In genomic region chr17:56474831-56475581, GRCm38 (mm10) we compare ENCODE assay signal across 8 mouse cellular contexts. TPM values are rescaled to one million over a fixed set of nuclear protein-coding genes. Genes with fewer than 3 reads are reported as not detected.
A peak's percentile ranks its signal among the peaks of the same experiment; 100 is the strongest.
DNase-seq lines count a peak whose midpoint lies in the region; ATAC-seq lines count a peak whose summit lies in the region.

No protein-coding gene starts in this region.

- H3K27me3 ChIP-seq in hindbrain, embryonic 11.5 days (ENCODE audit: control insufficient read depth, insufficient read depth, low read length) = peaks cover 5% of the 10 kb centered on the region
- peaks cover 94% of the 10 kb centered on the region for H3K27me3 ChIP-seq in liver, embryonic 12.5 days (replicated peaks)
- no peaks in the 10 kb centered on the region for H3K27me3 ChIP-seq in neural tube, embryonic 15.5 days (replicated peaks)

- peak overlapping the region; percentile 96 for H3K4me2 ChIP-seq in hindbrain, embryonic 11.5 days (replicated peaks; ENCODE audit: low read depth, low read length)
- peak overlapping the region; percentile 71 for H3K4me2 ChIP-seq in liver, embryonic 12.5 days
- peak overlapping the region; percentile 85 for H3K4me2 ChIP-seq in neural tube, embryonic 15.5 days

- H3K27ac ChIP-seq in hindbrain, embryonic 11.5 days (ENCODE audit: low read depth, low read length) = peak overlapping the region; percentile 94
- no peak overlapping the region for H3K27ac ChIP-seq in liver, embryonic 12.5 days
- peak overlapping the region; percentile 98 for H3K27ac ChIP-seq in neural tube, embryonic 15.5 days (replicated peaks)

- H3K9me3 ChIP-seq in hindbrain, embryonic 11.5 days (ENCODE audit: control insufficient read depth, low read length) = no peaks in the 10 kb centered on the region
- no peaks in the 10 kb centered on the region for H3K9me3 ChIP-seq in liver, embryonic 12.5 days (replicated peaks)
- H3K9me3 ChIP-seq in neural tube, embryonic 15.5 days (replicated peaks) = no peaks in the 10 kb centered on the region

- ATAC-seq in hindbrain, embryonic 11.5 days (ENCODE audit: low FRiP score) = peak; percentile 53
- ATAC-seq in liver, embryonic 12.5 days = no peak
- peak; percentile 3; the same call in 1 of the 2 replicates for ATAC-seq in neural tube, embryonic 15.5 days (ENCODE audit: low FRiP score)
- no peak for ATAC-seq in activated CD4-positive, CD25-positive, alpha-beta regulatory T cell, adult 4 months

- H3K36me3 ChIP-seq in hindbrain, embryonic 11.5 days (ENCODE audit: control insufficient read depth, insufficient read depth, low read length) = no peaks in the 10 kb centered on the region
- H3K36me3 ChIP-seq in liver, embryonic 12.5 days = no peaks in the 10 kb centered on the region
- no peaks in the 10 kb centered on the region for H3K36me3 ChIP-seq in neural tube, embryonic 15.5 days

- H3K9ac ChIP-seq in hindbrain, embryonic 11.5 days (ENCODE audit: low read depth, low read length) = peak overlapping the region; percentile 87
- 0 out of 2 replicates have a peak overlapping the region, but pooled peaks have one; percentile 61 for H3K9ac ChIP-seq in liver, embryonic 12.5 days
- peak overlapping the region; percentile 99 for H3K9ac ChIP-seq in neural tube, embryonic 15.5 days (replicated peaks)

- peak; percentile 28 for DNase-seq in thymus, postnatal 0 days (ENCODE audit: low spot score)
- DNase-seq in thymus, postnatal 36 days = no peak
- DNase-seq in embryo, embryonic 9.5 days (ENCODE audit: extremely low spot score) = peak; percentile 83
- peak; percentile 87 for DNase-seq in hindbrain, embryonic 11.5 days (ENCODE audit: low spot score)
- no peak for DNase-seq in adrenal gland, adult 2 months

- H3K4me3 ChIP-seq in hindbrain, embryonic 11.5 days (ENCODE audit: low read depth, low read length) = peak overlapping the region; percentile 84
- H3K4me3 ChIP-seq in liver, embryonic 12.5 days = peak overlapping the region; percentile 60
- H3K4me3 ChIP-seq in neural tube, embryonic 15.5 days (replicated peaks) = peak overlapping the region; percentile 74

- H3K4me1 ChIP-seq in hindbrain, embryonic 11.5 days (replicated peaks; ENCODE audit: control insufficient read depth, insufficient read depth, low read length) = peaks cover 31% of the 10 kb centered on the region
- H3K4me1 ChIP-seq in liver, embryonic 12.5 days = peaks cover 55% of the 10 kb centered on the region
- H3K4me1 ChIP-seq in neural tube, embryonic 15.5 days = peaks cover 57% of the 10 kb centered on the region

- WGBS in hindbrain, embryonic 11.5 days = 2% methylated on average over 24 of the region's 24 CpGs
- 3% methylated on average over 24 of the region's 24 CpGs for WGBS in liver, embryonic 12.5 days (ENCODE audit: insufficient replicate concordance)
- WGBS in neural tube, embryonic 15.5 days = under 1% methylated on average over 24 of the region's 24 CpGs

RNA-seq across cellular contexts. Expression of gene Ptprs, which starts 1.3 kb away (rescaled TPM):
- 24.2 and 29.9 TPM in 2 replicates for polyA plus RNA-seq in thymus, postnatal 0 days (2015; fragmentation: Nextera tagmentation; extraction: Ambion mirVana)
- 142 and 156 TPM in 2 replicates for polyA plus RNA-seq in hindbrain, embryonic 11.5 days (2014; fragmentation: Nextera tagmentation; extraction: Ambion mirVana)
- polyA plus RNA-seq in liver, embryonic 12.5 days (2016; fragmentation: Nextera tagmentation; extraction: Ambion mirVana) = 19.3 and 21.2 TPM in 2 replicates
- polyA plus RNA-seq in neural tube, embryonic 15.5 days (2015; fragmentation: Nextera tagmentation; extraction: Ambion mirVana) = 206 and 247 TPM in 2 replicates
- polyA plus RNA-seq in activated CD4-positive, CD25-positive, alpha-beta regulatory T cell, adult 4 months (2017; shearing (Covaris generic)) = 1 to 10 TPM; 6.5 to 8.6 TPM
- total RNA-seq in adrenal gland, adult 2 months (2021) = 100 to 1,000 TPM; 149 to 249 TPM
- 573 and 605 TPM in 2 replicates for polyA plus RNA-seq in adrenal gland, adult 2 months (2012; rRNA removed)

RNA-seq across cellular contexts. Expression of gene Znrf4, which starts 37.2 kb away (rescaled TPM):
- not detected in 2 replicates for polyA plus RNA-seq in thymus, postnatal 0 days (2015; fragmentation: Nextera tagmentation; extraction: Ambion mirVana)
- not detected in 2 replicates for polyA plus RNA-seq in hindbrain, embryonic 11.5 days (2014; fragmentation: Nextera tagmentation; extraction: Ambion mirVana)
- not detected in 2 replicates for polyA plus RNA-seq in liver, embryonic 12.5 days (2016; fragmentation: Nextera tagmentation; extraction: Ambion mirVana)
- polyA plus RNA-seq in neural tube, embryonic 15.5 days (2015; fragmentation: Nextera tagmentation; extraction: Ambion mirVana) = not detected in 2 replicates
- not detected for polyA plus RNA-seq in activated CD4-positive, CD25-positive, alpha-beta regulatory T cell, adult 4 months (2017; shearing (Covaris generic))
- total RNA-seq in adrenal gland, adult 2 months (2021) = not detected
- not detected in 2 replicates for polyA plus RNA-seq in adrenal gland, adult 2 months (2012; rRNA removed)

Comparison
In these comparisons a context has a peak if more than half of its experiments do, and no peak if none do; other contexts are left out.
1. DNase-seq: peak in thymus, postnatal 0 days (single experiment), embryo, embryonic 9.5 days (single experiment) and hindbrain, embryonic 11.5 days (single experiment); none in thymus, postnatal 36 days (0 of 2) and adrenal gland, adult 2 months (single experiment).
2. ATAC-seq: peak in hindbrain, embryonic 11.5 days (single experiment) and neural tube, embryonic 15.5 days (single experiment); none in liver, embryonic 12.5 days (single experiment) and activated CD4-positive, CD25-positive, alpha-beta regulatory T cell, adult 4 months (single experiment).
3. Peak in every context shown above with its lines, with median percentiles within 50 percentile points of each other: H3K4me2 ChIP-seq, H3K4me3 ChIP-seq and H3K9ac ChIP-seq.